Mouse (Mus musculus) forelimb bud, embryonic 11.5 days (tissue): Measurements from ENCODE around the gene U90926.
A peak's percentile ranks its signal among the peaks of the same experiment; 100 is the strongest.

Experiments
- DNase-seq: peaks from one replicate; pipeline ENCODE4 v3.0.0-alpha.2; 2012; ENCODE audit warnings: low read depth, low spot score

U90926 gene

GRCm38 (mm10) chr5:92215308-92215707, at the start of gene U90926:
Gene U90926, minus strand, starts transcription at chr5:92215408.
- no peak for DNase-seq

GRCm38 (mm10) chr5:92263761-92264359, 48.7 kb upstream of the U90926 start:
- DNase-seq: no peak

- DNase-seq: no peak
Observed at GRCm38 (mm10) chr5:92262646-92263045, 47.4 kb upstream of the U90926 start.

- no peak for DNase-seq
Observed at GRCm38 (mm10) chr5:92256218-92256617, 41.0 kb upstream of the U90926 start, which contains the start of gene Ppef2. Gene Ppef2, minus strand, starts transcription at chr5:92256278.

DNA sequence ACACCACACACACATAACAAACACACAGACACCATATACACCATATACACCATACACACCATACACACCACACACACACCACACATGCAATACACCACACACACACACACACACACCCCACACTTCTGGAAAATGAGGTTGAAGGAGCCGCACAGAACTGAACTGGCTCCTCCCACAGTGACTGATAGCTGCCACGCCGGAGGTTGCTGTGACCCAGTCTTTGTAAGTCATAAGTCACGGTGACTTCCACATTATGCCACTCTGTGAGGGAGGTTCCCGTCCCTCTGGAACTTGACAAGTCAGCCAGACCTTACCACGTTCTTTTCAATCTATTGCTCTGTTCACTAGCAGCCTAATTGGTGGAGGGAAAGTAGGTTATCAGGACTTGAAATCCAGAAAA, 39.3 kb upstream of the U90926 start:
- DNase-seq: no peak

DNA sequence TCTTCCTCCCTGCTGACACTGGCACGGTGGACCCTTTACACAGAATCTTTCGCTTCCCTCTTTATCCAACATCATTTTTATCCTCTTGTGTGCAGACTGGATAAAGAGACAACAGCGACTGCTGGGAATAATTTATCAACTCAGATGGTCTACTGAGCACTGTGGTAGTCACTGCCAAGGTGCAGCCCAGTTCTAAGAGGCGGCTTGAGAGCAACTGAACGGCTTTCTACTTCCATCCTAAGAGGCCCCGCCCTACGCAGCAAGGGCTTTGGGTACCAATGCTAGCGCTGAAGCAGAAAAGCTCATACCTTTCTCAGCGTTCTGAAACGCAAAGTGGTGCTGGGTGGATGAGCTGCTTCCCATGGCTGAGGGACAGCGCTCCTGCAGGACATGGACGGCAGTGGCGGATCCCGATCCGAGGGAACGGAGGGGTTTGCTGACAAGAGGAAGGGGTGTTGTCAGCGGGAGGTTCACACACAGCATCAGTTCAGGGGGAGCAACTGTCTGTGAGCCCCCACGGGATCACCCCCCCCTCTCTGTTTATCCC, 37.7 kb upstream of the U90926 start:
- peak; percentile 21 for DNase-seq

DNA sequence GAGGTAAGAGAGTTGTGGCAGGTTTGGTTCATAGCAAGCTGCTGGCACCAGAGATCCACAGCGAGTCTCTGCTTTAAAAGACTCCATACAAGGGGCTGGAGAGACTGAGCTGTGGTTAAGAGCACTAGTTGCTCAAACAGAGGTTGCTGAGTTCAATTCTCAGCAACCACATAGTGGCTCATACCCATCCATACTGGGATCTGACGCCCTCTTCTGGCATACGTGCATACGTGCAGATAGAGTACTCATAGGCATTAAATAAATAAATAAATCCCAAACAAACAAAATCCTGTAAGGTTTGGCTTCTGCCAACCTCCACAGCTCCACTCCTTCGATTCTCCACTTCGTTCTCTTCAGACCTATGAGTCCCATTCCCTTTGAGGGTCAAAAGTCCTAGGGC, 36.8 kb upstream of the U90926 start:
- no peak for DNase-seq

- DNase-seq: no peak
Observed at GRCm38 (mm10) chr5:92248614-92249013, 33.4 kb upstream of the U90926 start.

DNA sequence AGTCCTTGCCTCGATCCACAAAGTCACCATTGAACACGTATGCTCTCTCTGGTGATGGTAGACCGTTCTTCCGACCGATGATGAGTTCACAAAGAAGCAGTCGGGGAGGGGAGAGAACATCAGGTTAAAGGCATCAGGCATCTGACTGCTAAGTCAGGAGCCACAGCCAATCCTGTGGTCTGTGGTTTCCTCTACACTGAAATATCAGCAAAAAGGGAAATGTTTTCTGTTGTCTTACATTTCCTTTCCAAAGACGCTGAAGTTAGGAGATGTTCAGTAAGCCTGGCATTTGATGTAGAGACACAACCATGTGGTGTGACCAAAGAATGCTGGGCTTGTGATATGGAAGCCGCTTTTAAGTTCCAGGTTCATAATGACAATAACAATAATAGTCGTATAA, 30.3 kb upstream of the U90926 start:
- no peak for DNase-seq

DNA sequence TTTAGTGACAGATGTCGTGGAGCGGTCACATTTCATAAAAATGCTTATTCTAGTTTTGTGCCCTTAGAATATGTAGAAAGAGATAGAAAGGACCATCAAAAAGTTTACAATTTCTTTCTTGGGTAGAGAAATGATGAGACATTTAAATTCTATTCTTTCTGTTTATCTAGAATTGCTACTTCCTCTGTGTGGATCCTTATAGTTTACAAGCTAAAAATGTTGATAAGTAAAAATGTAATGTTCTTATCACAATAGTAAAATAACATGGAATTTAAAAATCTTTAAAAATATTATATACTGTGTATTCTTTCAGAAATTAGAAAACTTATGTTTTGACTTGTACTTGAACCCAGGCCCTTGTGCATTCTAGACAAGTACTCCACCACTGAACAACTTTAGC, 29.7 kb upstream of the U90926 start:
- no peak for DNase-seq

GRCm38 (mm10) chr5:92240769-92241168, 25.6 kb upstream of the U90926 start:
- DNase-seq: no peak

DNA sequence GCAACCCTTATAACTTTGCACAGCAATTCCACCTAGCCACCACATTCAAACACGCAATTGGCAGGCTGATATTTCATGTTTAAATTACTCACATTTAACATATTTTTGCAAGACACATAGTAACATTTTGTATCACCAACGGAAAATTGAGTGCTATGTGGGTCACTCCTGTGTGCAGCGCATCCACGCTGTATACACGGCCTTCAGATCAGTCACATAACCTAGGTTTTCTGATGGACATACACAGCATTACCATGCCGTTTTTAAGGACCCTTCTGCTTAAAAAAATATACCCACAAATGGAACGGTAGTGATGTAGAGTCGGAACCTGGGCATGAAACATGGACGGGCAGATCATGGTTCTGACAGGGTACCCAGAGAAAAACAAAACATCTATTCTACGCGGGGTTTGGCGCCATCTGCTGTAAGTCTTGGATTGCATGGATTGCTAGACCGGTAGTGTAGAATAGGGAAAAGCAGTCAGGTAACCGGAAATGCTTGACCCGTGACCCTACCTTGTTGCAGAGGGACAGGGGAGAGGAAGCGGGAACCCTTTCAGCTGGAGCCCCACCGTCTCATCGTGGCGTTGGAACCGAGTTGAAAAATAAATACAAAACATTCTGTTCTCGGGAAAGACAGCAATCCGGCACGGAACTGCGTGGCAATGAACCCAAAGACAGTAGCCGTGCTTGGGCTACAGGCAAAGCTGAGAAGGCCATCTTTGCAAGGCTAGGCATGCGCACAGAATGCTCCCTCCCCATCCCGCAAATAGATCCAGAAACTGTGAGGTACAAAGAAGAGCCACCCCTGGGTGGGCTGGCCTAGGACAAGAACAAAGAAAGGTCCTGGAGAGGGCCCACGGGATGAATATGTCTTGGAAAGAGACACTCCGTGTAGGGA, 24.4 kb upstream of the U90926 start:
- peak; percentile 55 for DNase-seq

GRCm38 (mm10) chr5:92234939-92235557, 19.8 kb upstream of the U90926 start:
- no peak for DNase-seq

DNA sequence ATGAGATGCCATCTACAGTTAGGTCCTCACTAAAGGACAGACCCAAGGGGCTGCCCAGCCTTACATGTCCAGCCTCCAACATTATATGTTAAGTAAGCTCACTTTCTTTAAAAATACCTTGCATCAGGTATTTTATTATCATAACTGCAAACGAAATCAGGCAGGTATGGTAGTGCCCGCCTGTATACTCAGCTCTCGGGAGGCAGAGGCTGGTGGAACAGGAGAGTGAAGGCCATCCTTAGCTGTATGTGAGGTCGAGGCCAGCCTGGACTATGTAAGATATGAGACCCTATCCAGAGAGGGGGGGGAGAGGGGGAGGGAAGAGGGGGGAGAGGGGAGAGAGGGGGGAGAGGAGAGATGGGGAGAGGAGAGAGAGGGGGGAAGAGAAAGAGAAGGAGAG, 18.2 kb upstream of the U90926 start:
- DNase-seq: no peak

GRCm38 (mm10) chr5:92231836-92232235, 16.6 kb upstream of the U90926 start:
- no peak for DNase-seq

DNA sequence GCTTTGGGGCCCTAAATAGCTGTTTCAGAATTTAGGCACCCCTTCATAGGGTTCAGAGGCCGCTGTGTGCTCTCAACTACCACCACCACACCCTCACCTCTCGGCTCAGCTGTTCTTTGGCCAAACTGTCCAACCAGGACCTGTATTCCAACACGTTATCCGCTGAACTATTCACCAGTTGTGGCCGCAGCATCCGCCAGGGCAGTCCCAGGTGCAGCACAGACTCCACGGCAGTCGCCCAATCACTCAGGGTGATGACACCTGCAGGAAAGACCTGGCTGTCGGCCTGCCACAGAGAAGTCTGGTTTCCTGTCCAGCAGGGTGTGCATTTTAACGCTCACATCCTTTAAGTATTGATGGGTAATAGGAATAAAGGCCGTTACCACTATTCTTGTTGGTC, 15.1 kb upstream of the U90926 start:
- DNase-seq: no peak

- no peak for DNase-seq
Observed at GRCm38 (mm10) chr5:92229514-92229913, 14.3 kb upstream of the U90926 start.

DNA sequence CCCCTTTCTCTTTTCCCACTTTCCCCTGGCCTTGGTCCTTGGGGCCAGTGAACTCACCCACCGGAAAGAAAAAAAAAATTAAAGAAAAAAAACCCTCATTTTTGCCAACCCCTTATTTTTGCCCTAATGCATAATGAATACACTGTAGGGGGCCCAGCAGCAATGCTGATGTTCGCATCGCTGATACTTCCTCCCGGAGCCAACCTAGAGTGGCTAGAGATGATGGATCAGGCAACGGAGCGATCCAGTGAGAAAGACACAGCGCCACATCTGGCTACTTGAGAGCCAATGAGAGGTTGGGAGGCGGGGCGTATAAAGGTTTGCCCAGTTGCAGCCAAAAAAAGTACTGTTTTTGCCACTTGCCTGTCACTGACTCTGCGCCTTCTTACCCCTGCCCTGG, 13.6 kb upstream of the U90926 start:
- DNase-seq: no peak

DNA sequence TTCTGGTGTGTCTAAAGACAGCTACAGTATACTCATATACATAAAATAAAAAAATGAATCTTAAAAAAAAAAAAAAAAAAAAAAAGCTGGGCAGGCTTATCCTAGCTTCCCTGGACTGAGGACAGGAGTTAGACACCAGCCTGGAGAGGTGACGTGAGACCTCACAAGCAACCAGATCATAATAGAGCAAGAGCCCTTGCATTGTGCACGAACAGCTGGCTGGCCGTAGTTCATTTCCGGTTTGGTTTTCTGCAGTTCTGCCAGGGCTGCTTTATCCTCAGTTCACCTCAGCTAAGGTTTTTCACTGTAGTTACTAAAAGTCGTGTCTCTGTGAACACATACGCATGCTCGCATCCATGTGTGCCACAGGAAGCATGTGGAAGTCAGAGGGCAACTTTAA, 12.6 kb upstream of the U90926 start:
- no peak for DNase-seq

DNA sequence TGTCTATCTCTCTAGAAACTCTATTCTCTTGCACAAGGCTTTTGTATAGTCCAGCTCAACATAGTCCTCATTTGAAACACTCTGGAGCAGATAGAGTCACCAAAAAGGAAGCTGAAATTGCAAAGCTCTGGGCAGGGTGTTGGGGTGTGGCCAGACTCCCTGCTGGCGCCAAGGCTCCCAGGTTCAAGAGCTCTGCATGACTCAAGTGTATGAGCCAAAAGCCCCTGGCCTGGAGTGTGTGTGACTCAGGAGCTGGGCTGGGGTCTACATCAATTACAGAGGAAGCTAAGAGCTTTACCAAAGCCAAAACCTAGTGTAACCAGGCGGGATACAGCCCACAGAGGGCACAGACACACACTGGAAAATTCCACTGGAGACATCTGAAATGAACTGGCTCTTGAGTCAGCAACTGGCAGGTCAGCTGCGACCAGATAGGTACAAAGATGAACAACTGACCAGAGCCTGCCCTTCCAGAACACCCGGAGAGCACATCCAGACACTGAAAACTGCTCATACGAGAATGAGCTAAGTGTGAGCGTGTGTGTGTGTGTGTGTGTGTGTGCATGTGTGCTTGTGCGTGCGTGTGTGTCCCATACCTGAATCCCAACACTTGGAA, 5.2 kb upstream of the U90926 start:
- no peak for DNase-seq

DNA sequence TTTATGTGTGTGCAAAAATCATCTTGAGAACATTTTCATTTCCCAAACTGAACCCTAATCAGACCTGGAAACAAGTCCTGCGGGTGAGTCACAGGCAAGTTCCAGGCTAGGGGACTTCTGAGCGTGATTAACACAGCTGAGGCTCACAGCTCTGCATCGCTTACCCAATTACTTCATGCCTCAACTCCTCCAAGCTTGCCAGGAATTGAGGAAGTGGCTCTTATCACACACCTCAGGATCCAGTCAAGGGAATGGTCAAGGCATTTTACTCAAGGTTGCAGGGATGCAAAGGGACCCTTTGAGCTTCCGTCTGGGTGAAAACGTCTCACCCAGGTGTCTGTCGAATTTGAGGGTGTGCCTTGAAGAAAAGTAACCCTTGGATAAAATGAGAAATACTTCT, 4.6 kb upstream of the U90926 start:
- DNase-seq: no peak
